Mouse (Mus musculus): ENCODE measurements around the gene Ccr9.
A peak's percentile ranks its signal among the peaks of the same experiment; 100 is the strongest.

Ccr9 gene

DNA sequence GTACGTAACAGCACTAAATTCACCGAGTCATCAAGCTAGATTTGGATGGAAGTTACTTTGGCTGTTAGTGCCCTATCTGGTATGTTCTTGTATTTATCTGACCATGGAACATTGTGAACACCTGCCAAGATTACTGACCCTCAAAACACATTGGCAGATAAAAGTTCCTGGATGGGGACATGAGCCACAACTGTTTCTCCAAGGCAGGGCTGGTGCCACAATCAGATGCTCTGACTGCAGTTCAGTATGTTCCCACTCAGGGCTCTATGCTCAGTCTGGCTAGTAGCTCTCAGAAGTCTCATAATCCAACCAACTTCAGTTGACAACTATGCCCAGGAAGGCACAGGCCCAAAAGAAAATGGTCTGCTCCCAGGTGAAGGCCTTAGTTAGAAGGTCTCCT lies 124.2 kb downstream of the Ccr9 start:
- DNase-seq (ENCODE audit: low read depth, low spot score) = no peak

DNA sequence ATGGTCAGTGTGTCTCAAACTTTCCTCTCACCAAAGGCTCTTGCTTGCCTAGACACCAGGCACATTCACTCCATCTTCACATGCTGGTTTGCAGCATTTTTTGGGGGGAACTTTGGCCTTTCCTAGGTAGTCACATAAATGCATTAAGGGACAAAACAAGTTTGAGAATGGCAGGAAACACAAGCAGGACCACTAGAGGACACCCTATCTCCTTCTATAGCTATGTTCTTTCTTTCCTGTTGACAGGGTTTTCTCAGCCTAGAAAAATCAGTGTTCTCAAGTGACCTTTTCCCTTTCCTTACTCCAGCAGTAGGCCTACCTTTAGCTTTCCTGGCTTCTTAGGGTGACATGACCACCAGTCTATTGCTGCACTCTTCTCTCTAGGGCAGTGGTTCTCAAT lies 124.7 kb downstream of the Ccr9 start:
- no peak for DNase-seq (ENCODE audit: low read depth, low spot score)

DNA sequence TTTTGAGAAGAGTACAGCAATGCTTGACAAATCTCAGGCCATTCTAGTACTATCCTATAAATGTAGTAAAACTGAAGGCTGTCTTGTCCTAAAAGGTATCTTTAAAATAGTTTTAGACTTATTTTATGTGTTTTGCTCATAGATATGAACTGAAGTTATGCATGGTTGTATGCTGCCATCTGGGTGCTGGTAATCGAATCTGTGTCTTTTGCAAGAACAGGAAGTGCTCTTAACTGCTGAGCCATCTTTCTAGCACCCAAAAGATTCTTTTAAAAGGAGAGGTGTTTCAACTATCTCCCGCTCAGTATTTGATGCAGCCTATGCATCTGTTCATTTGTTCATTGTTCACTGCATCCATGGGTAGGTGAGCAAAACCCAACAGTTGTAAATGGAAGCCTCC lies 127.0 kb downstream of the Ccr9 start:
- no peak for DNase-seq (ENCODE audit: low read depth, low spot score)

DNA sequence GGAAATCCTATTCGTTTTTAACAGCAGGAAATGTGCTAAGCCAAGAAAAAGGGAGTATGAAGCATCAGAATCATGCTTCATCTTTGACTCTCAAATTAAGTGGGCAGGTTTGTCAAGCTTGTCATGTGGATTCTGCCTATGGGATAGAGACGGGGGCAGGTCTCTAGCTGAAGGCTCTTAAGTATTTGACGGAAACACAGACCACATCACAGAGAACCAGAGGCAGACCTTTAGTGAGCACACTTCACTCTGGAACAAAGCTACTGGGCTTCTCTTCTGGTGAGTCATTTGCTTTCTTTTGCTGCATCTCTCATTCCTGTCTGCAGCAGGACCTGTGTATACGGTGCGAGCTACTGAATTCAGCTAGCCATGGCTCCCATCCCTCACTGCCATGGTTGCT lies 128.0 kb downstream of the Ccr9 start, which contains the start of gene Cxcr6:
TSS of gene Cxcr6 (plus strand) at position 209 of the 400 bp plus-strand sequence.
- DNase-seq (ENCODE audit: low read depth, low spot score) = no peak

DNA sequence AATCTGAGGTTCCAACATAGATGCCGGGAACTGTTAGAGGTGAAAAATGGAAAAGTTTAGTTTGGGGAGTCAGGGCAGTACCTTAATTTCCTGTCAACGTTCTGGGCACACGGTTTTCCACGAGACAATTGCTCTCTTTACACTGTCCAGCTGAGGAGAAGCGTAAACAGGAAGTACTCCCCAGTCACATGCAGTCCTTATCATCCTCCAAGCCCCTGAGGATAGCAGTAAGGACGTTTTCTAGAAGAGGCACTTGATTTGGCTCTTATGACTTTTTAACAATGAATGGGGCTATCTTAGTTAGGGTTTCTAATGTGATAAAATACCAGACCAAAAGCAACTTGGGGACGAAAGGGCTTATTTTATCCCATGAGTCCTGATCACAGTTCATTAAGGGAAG lies 130.3 kb downstream of the Ccr9 start:
- no peak for DNase-seq (ENCODE audit: low read depth, low spot score)

DNA sequence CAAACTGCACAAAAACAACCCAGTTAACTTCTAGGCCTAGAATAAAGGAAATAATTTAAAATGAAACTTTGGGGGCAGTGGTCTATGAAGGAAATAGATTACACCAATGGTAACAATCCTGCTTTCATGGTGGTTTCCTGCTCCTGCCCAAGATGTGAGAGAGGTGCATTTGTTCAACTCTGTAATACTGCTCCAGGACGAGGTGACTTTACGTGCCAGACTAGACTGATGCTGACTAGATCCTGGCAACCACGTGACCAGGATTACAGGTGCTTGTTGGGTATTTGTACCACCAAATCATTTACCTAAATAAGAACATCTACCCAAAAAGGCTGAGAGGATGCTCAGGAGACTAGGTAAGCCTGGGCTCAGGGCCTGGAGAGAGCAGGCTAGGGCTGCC lies 133.6 kb downstream of the Ccr9 start:
- DNase-seq (ENCODE audit: low read depth, low spot score) = no peak

DNA sequence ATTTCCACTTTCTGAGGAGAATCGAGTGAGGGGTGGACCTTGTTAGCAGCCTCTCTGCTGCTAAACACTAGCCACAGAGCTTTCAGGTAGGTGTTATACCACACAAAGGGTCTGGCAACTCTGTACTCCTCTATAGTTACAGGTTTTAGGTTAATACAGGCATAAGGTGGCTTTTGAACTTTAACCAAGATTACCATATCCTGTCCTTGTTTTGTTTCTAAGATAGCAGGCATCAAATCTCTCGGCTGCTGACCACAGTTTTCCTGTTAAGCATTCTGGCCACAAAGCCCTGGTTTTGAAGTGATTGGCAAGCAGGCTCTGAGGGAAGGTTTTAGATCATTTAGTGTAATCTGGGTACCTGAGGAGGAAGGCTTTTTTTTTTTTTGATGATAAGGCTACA lies 136.1 kb downstream of the Ccr9 start:
- no peak for DNase-seq (ENCODE audit: low read depth, low spot score)

DNA sequence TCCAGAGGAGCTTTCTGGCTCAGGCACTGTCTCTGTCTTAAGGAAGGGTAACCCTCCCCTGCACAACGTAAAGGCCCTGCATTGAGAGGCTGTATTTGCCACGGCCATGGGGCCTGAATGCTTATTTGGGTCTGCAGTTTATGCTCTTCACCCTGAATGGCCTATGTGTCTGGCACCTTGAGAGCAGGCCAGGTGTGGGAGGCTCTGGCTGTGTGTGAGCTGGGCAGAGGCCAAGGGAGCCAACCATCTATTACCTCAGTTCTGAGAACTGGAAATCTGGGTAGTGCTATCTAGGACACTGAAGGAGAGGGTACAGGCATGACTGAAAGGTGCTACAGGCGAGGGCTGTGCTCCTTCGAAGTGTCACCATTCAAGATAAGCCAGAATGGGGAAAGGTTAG lies 136.6 kb downstream of the Ccr9 start:
- DNase-seq (ENCODE audit: low read depth, low spot score) = peak; percentile 40

DNA sequence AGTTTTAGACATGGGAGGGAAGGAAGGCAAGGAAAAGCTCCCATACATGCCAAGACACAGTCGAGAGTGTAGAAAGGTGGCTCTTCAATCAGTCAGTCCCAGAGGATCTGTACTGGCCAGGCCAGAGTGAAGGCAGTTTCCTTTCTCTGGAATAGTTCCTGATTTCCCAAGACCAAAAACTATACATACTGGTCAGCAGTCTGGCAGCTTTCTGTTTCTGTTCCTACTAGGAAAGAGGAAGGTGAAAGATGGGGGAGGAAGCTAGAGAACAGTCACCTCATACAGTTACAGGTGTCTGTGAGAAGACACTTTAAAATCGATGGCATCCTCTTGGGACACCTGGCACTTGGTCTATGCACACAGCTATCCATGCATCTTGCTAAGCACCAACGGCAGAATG lies 137.2 kb downstream of the Ccr9 start:
- DNase-seq (ENCODE audit: low read depth, low spot score) = peak; percentile 17

DNA sequence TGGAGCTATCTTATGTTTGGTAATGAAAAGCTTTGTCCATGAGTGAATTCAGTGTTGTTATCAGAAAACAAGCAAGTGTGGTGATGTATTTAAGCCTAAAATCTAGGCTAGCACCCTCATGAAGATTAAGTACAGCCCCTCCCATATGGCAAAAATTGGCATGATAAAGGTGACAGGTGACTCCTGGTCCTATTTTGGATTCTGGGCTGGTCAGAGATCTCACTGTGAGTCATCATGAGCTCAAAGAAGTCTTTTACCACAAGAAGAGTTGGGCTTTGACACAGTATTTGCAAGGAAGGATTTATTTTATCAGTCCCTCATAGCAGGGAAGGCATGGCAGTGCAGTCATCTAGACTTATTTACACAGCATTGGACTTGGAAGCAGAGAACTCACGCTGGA lies 137.8 kb downstream of the Ccr9 start:
- peak; percentile 17 for DNase-seq (ENCODE audit: low read depth, low spot score)

DNA sequence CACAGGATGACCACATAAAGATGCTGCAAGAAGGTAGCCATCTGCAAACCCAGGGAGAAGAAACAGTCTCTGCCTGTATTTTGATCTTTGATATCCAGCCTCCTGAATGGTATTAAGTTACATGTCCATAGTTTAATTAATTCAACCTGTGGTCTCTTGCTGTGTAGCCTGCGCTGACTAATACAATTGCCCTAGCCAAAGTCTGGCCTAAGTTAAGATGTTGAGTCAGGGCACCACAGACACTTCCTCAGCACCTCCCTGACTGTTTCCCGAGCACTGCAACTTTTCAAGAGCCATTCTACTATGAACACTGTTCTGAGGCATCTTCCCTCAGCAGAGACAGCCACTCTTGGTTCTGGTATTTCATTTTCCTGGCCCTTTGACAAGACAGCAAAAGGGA lies 140.4 kb downstream of the Ccr9 start:
- no peak for DNase-seq (ENCODE audit: low read depth, low spot score)

DNA sequence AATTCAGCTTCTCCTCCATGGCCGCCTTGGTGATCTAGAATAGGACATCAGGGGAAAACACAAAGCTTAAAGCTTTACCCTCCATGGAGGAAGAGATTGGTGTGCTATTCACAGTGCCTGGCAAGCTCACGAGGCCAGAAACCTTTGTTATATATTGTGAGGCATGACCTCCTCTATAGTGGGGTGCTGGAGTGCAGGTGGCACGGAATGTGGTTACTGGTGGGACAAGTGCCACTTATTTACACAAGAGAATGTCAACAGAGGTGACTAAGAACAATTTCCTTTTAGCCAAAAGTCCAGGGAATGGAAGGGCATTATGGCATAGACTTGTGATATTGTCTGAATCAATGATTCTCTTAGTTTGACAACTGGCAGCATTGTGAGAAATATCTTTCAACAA lies 148.4 kb downstream of the Ccr9 start:
- DNase-seq (ENCODE audit: low read depth, low spot score) = no peak

DNA sequence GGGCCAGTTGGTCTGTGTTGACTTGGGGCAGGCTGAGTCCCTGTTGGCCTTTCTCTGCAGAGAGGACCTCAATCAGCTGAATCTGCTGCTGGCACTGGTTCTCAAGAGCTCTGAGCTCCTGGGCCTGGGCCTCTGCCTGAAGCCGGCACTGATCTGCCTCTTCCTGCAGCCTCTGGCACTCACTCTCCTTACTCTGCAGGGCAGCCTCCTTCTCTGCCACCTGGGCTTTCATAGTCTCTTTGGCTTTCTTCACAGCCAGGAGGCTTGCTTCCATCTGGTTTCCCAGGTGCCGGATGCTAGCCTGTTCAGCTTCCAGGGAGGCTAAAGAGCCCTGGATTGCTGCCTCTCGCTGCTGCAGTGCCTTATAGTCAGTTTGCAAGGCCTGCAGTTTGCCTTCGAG lies 150.7 kb downstream of the Ccr9 start:
- peak; percentile 85 for DNase-seq (ENCODE audit: low read depth, low spot score)

Data from brain, adult 2 months (tissue).